Mouse (Mus musculus) neural tube, embryonic 14.5 days (tissue): Measurements from ENCODE around the gene Sox8. TPM values are rescaled to one million over a fixed set of nuclear protein-coding genes. Genes with fewer than 3 reads are reported as not detected.
A peak's percentile ranks its signal among the peaks of the same experiment; 100 is the strongest.

Experiments
- ATAC-seq: fragments of 200-750 bp; cut with Nextera tagmentation; 2 replicates; pipeline ENCODE4 v1.8.0; 2017; ENCODE audit warnings: low read depth, mild to moderate bottlenecking, moderate TSS enrichment, moderate library complexity
- H3K27ac ChIP-seq: fragments of 300-500 bp; sonication (generic); 2 replicates; pipeline ENCODE4 v1.5.1; 2014; ENCODE audit warnings: low read depth, mild to moderate bottlenecking, control low read depth, low read length, moderate library complexity, mixed read lengths
- H3K27me3 ChIP-seq: fragments of 300-500 bp; sonication (generic); 2 replicates; pipeline ENCODE4 v1.6.1; 2014; ENCODE audit warnings: low read length; ENCODE audit not compliant: control insufficient read depth, insufficient read depth
- H3K36me3 ChIP-seq: fragments of 300-500 bp; sonication (generic); 2 replicates; pipeline ENCODE4 v1.6.1; 2014; ENCODE audit warnings: low read length, mixed read lengths; ENCODE audit not compliant: control insufficient read depth, insufficient read depth
- H3K4me1 ChIP-seq: fragments of 300-500 bp; sonication (generic); 2 replicates; pipeline ENCODE4 v1.6.1; 2014; ENCODE audit warnings: low read length; ENCODE audit not compliant: control insufficient read depth, insufficient read depth
- H3K4me2 ChIP-seq: fragments of 300-500 bp; sonication (generic); 2 replicates; pipeline ENCODE4 v1.6.1; 2014; ENCODE audit warnings: mild to moderate bottlenecking, low read depth, low read length, control low read depth
- H3K4me3 ChIP-seq: fragments of 300-500 bp; sonication (generic); 2 replicates; pipeline ENCODE4 v1.5.1; 2014; ENCODE audit warnings: low read depth, low read length, control low read depth, mixed read lengths
- H3K9ac ChIP-seq: fragments of 300-500 bp; sonication (generic); replicated peaks from 2 replicates; pipeline ENCODE4 v1.6.1; 2014; ENCODE audit warnings: low read depth, mild to moderate bottlenecking, control low read depth, low read length, mixed read lengths
- H3K9me3 ChIP-seq: fragments of 300-500 bp; sonication (generic); 2 replicates; pipeline ENCODE4 v1.6.1; 2016; ENCODE audit warnings: low read length; ENCODE audit not compliant: control insufficient read depth
- WGBS: fragments of 180-500 bp; shearing (Covaris S2); extraction: QIAGEN DNeasy Blood & Tissue Kit; methylation state at CpG from one replicate; pipeline ENCODE4 v1.1.7; 2014; 5-methylcytosine and 5-hydroxymethylcytosine counted together
- polyA plus RNA-seq: library from polyadenylated mRNA; unstranded; fragments of >200 nt; fragmentation: Nextera tagmentation; extraction: Ambion mirVana; gene quantifications from 2 replicates; pipeline ENCODE4 v1.2.1, GENCODE M21; 2014

Gene Sox8
- polyA plus RNA-seq, 1 experiment from 2014 or later: 17.5 TPM

GRCm38 (mm10) chr17:25519511-25519910 lies 51.0 kb downstream of the Sox8 start:
- Histone ChIP-seq H3K27ac (no peak overlapping the region), H3K36me3 (no peaks in the 10 kb centered on the region), H3K9ac (no peak overlapping the region), H3K4me2 (no peak overlapping the region), H3K4me1 (peaks cover 4% of the 10 kb centered on the region; the same call in 1 of the 2 replicates), H3K27me3 (no peaks in the 10 kb centered on the region), H3K9me3 (no peaks in the 10 kb centered on the region), H3K4me3 (no peak overlapping the region)
- WGBS: 64% methylated on average over 5 of the region's 5 CpGs
- ATAC-seq: no peak

GRCm38 (mm10) chr17:25518144-25518543 lies 52.3 kb downstream of the Sox8 start:
- 61% methylated on average over 17 of the region's 17 CpGs for WGBS
- no peak overlapping the region for H3K9ac ChIP-seq
- no peak overlapping the region for H3K4me3 ChIP-seq
- peaks cover 4% of the 10 kb centered on the region; the same call in 1 of the 2 replicates for H3K4me1 ChIP-seq
- peak; percentile 41; the same call in 1 of the 2 replicates for ATAC-seq
- no peaks in the 10 kb centered on the region for H3K36me3 ChIP-seq
- H3K27ac ChIP-seq: no peak overlapping the region
- H3K9me3 ChIP-seq: no peaks in the 10 kb centered on the region
- H3K27me3 ChIP-seq: no peaks in the 10 kb centered on the region
- no peak overlapping the region for H3K4me2 ChIP-seq

- Histone ChIP-seq H3K4me3 (no peak overlapping the region), H3K4me2 (no peak overlapping the region), H3K4me1 (peaks cover 4% of the 10 kb centered on the region; the same call in 1 of the 2 replicates), H3K9ac (no peak overlapping the region), H3K27me3 (no peaks in the 10 kb centered on the region), H3K27ac (no peak overlapping the region), H3K9me3 (no peaks in the 10 kb centered on the region), H3K36me3 (no peaks in the 10 kb centered on the region)
- no peak for ATAC-seq
- WGBS: 42% methylated on average over 5 of the region's 5 CpGs
These were observed 54.2 kb downstream of the Sox8 start for GRCm38 (mm10) chr17:25516315-25516714.

Other genes starting within 250 kb of the Sox8 start
- not detected in 2 replicates for gene Tpsab1, start 225.1 kb downstream of the Sox8 start, polyA plus RNA-seq
- gene Tpsb2, start 204.4 kb downstream of the Sox8 start, polyA plus RNA-seq: not detected in 2 replicates
- 1.1 and 1.6 TPM in 2 replicates for gene Tpsg1, start 201.4 kb downstream of the Sox8 start, polyA plus RNA-seq
- 12.3 and 12.8 TPM in 2 replicates for gene Cacna1h, start 136.9 kb downstream of the Sox8 start, polyA plus RNA-seq
- gene Tekt4, start 116.1 kb downstream of the Sox8 start, polyA plus RNA-seq: 0.83 and 0.98 TPM in 2 replicates
- gene Sstr5, start 73.4 kb downstream of the Sox8 start, polyA plus RNA-seq: 0.31 and 0.55 TPM in 2 replicates
- gene Lmf1, start 8.4 kb upstream of the Sox8 start, polyA plus RNA-seq: 24.2 and 25.4 TPM in 2 replicates
- 2.6 and 9.0 TPM in 2 replicates for gene Gng13, start 146.5 kb upstream of the Sox8 start, polyA plus RNA-seq
- 2.5 and 2.9 TPM in 2 replicates for gene Chtf18, start 156.7 kb upstream of the Sox8 start, polyA plus RNA-seq
- gene Rpusd1, start 157.0 kb upstream of the Sox8 start, polyA plus RNA-seq: 25.4 and 29.9 TPM in 2 replicates
- not detected in 2 replicates for gene Mslnl, start 165.4 kb upstream of the Sox8 start, polyA plus RNA-seq
- 1.5 TPM in 1 of 2 replicates, not detected in the other for gene Msln, start 183.7 kb upstream of the Sox8 start, polyA plus RNA-seq
- gene Narfl, start 203.1 kb upstream of the Sox8 start, polyA plus RNA-seq: 25.4 and 25.9 TPM in 2 replicates
- 140 and 181 TPM in 2 replicates for gene Haghl, start 215.0 kb upstream of the Sox8 start, polyA plus RNA-seq
- 0.17 and 0.23 TPM in 2 replicates for gene Ccdc78, start 215.9 kb upstream of the Sox8 start, polyA plus RNA-seq
- gene Fam173a, start 222.2 kb upstream of the Sox8 start, polyA plus RNA-seq: 79.9 and 88.4 TPM in 2 replicates
- gene AC134908.4, start 225.0 kb upstream of the Sox8 start, polyA plus RNA-seq: 0.55 TPM in 1 of 2 replicates, not detected in the other
- 7.3 and 14.3 TPM in 2 replicates for gene Metrn, start 226.4 kb upstream of the Sox8 start, polyA plus RNA-seq
- 35.2 and 39.4 TPM in 2 replicates for gene Fbxl16, start 238.4 kb upstream of the Sox8 start, polyA plus RNA-seq